Mouse (Mus musculus): ENCODE results near the gene Ap1m1. TPM values are rescaled to one million over a fixed set of nuclear protein-coding genes. Genes with fewer than 3 reads are reported as not detected.

Gene Ap1m1
- 96.3 and 113 TPM in 2 replicates for polyA plus RNA-seq (2015; fragmentation: Nextera tagmentation; extraction: Ambion mirVana)

DNA sequence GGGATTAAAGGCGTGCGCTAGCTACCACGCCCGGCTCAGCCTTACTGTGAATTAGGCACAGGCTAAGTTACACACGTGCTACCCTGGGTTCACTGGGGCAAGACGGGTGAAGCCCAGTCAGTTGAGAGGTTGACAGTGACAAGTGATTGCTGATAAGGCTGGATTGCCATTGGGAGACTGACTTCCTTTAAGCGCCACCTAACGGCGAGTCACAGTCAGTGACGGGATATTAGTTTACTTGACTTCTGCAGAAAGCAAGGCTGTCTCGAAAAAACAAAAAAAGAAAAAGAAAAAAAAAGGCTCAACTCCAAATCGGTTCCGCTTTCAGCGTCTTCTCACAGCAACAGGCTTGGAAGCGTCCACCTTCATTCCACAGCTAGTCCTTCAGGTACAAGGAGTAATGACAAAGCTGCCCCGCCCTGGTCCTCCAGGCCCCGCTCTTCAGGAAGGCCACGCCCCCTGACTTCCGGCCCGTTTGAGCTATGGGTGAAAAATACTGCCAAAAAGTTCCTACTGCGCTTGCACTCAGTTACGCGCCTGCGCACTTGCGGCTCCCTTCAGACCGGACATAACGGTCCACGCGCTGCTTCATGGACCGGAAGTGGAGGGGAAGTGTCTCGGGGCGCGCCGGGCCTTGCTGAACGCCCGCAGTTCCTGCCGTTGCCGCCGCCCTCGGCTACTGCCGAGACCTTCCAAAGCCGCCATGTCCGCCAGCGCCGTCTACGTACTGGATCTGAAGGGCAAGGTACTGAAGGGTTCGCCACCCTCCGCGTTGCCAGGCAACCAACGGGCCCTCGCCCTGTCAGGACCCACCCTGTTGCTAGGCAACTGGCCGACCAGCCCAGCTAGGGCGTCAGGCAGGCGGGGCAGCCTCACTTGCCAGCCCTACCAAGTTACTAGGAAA lies at the start of gene Ap1m1:
TSS of gene Ap1m1 (plus strand) at position 520 of the 904 bp plus-strand sequence.
- Histone ChIP-seq H3K4me3 (peak within 1 kb of the TSS; percentile 76), H3K36me3 (peaks cover 4% of the 10 kb centered on the region; the same call in 1 of the 2 replicates), H3K27ac (peak within 1 kb of the TSS; percentile 96), H3K9ac (peak within 1 kb of the TSS; percentile 65), H3K9me3 (replicated peaks) (no peaks in the 10 kb centered on the region), H3K27me3 (no peaks in the 10 kb centered on the region), H3K4me1 (replicated peaks) (peaks cover 19% of the 10 kb centered on the region), H3K4me2 (peak within 1 kb of the TSS; percentile 80)
- peak; percentile 96 for ATAC-seq (replicated peaks; ENCODE audit: insufficient number of reproducible peaks, insufficient read depth, low FRiP score, low read depth)
- WGBS = under 1% methylated on average over 54 of the region's 54 CpGs

DNA sequence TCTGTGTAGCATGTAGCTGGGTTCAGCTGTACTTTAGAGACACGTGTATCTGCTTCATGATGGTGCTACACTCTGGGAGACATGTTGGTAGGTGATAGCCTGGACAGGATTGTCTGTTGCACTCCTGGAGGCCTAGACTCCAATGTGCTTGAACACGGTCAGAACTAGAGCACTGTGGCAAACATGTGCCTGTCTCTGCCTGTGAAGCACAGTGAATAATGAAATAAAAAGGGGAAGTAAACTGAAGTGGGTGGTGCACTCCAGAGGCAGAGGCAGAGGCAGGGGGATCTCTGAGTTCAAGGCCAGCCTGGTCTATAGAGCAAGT lies 49.6 kb upstream of the Ap1m1 start:
- ATAC-seq (replicated peaks; ENCODE audit: insufficient number of reproducible peaks, insufficient read depth, low FRiP score, low read depth) = no peak
- WGBS = 67% methylated on average over 2 of the region's 2 CpGs
- H3K27ac ChIP-seq = no peak overlapping the region
- no peaks in the 10 kb centered on the region for H3K36me3 ChIP-seq
- H3K4me2 ChIP-seq = no peak overlapping the region
- H3K9ac ChIP-seq = no peak overlapping the region
- H3K4me3 ChIP-seq = no peak overlapping the region
- no peaks in the 10 kb centered on the region for H3K9me3 ChIP-seq (replicated peaks)
- no peaks in the 10 kb centered on the region for H3K27me3 ChIP-seq
- H3K4me1 ChIP-seq (replicated peaks) = no peaks in the 10 kb centered on the region

- Histone ChIP-seq H3K36me3 (no peaks in the 10 kb centered on the region), H3K4me1 (replicated peaks) (no peaks in the 10 kb centered on the region), H3K4me2 (no peak overlapping the region), H3K9ac (no peak overlapping the region), H3K4me3 (no peak overlapping the region), H3K27me3 (no peaks in the 10 kb centered on the region), H3K9me3 (replicated peaks) (no peaks in the 10 kb centered on the region), H3K27ac (no peak overlapping the region)
- ATAC-seq (replicated peaks; ENCODE audit: insufficient number of reproducible peaks, insufficient read depth, low FRiP score, low read depth) = no peak
Observed at GRCm38 (mm10) chr8:72192065-72192464, 47.8 kb upstream of the Ap1m1 start.

GRCm38 (mm10) chr8:72197997-72198396 lies 41.8 kb upstream of the Ap1m1 start:
- no peaks in the 10 kb centered on the region for H3K4me1 ChIP-seq (replicated peaks)
- no peak overlapping the region for H3K4me2 ChIP-seq
- 0 out of 2 replicates have a peak, but pooled peaks cover 6% of the 10 kb centered on the region for H3K9me3 ChIP-seq (replicated peaks)
- H3K27me3 ChIP-seq = no peaks in the 10 kb centered on the region
- WGBS = 48% methylated on average over 8 of the region's 8 CpGs
- no peak overlapping the region for H3K27ac ChIP-seq
- no peak overlapping the region for H3K9ac ChIP-seq
- H3K36me3 ChIP-seq = no peaks in the 10 kb centered on the region
- no peak for ATAC-seq (replicated peaks; ENCODE audit: insufficient number of reproducible peaks, insufficient read depth, low FRiP score, low read depth)
- no peak overlapping the region for H3K4me3 ChIP-seq

DNA sequence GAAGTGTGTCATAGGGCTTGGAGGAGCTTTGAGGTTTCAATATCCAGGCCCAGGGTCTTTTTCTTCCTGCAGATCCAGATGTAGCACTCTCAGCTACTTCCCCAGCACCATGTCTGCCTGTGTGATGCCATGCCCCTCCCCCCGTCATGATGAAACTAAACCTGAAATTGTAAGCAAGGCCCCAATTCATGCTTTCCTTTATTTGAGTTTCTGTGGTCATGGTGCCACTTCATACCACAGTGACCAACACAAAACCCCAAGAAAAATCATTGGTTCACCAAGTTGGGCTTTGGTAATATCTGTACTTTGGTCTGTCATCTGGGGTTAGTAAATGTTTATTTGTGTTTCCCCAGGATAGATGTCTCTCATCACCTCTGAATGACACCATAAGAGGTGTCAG lies 31.2 kb upstream of the Ap1m1 start:
- Histone ChIP-seq H3K36me3 (no peaks in the 10 kb centered on the region), H3K27ac (no peak overlapping the region), H3K4me3 (no peak overlapping the region), H3K9me3 (replicated peaks) (no peaks in the 10 kb centered on the region; the same call in 1 of the 2 replicates), H3K9ac (no peak overlapping the region), H3K4me2 (no peak overlapping the region), H3K4me1 (replicated peaks) (no peaks in the 10 kb centered on the region), H3K27me3 (no peaks in the 10 kb centered on the region)
- ATAC-seq (replicated peaks; ENCODE audit: insufficient number of reproducible peaks, insufficient read depth, low FRiP score, low read depth) = no peak
- WGBS = 58% methylated on average over 1 of the region's 1 CpGs

DNA sequence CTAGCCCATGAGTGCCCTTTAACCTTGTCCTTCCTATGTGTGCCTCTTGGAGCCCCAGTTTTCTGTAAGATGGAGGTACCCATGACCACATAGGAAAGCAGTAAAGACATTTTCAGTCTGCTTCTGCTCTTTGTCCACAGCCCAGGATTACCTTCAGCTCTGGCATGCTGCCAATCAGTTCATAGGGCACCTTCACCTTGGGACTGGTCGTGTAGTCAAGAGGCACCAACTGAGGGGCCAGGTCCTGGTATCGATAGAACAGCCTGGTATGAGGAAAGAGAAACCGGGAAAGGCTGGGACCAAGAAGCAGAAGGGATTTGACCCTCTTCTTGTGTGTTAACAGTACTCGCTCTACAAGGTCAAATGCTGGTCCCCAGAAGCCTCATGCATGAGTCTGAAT lies 29.6 kb upstream of the Ap1m1 start:
- no peaks in the 10 kb centered on the region for H3K9me3 ChIP-seq (replicated peaks)
- no peaks in the 10 kb centered on the region for H3K36me3 ChIP-seq
- H3K4me2 ChIP-seq = no peak overlapping the region
- WGBS = 58% methylated on average over 4 of the region's 4 CpGs
- no peak overlapping the region for H3K27ac ChIP-seq
- no peak for ATAC-seq (replicated peaks; ENCODE audit: insufficient number of reproducible peaks, insufficient read depth, low FRiP score, low read depth)
- H3K4me1 ChIP-seq (replicated peaks) = no peaks in the 10 kb centered on the region
- peaks cover 12% of the 10 kb centered on the region; the same call in 1 of the 2 replicates for H3K27me3 ChIP-seq
- no peak overlapping the region for H3K4me3 ChIP-seq
- no peak overlapping the region for H3K9ac ChIP-seq

DNA sequence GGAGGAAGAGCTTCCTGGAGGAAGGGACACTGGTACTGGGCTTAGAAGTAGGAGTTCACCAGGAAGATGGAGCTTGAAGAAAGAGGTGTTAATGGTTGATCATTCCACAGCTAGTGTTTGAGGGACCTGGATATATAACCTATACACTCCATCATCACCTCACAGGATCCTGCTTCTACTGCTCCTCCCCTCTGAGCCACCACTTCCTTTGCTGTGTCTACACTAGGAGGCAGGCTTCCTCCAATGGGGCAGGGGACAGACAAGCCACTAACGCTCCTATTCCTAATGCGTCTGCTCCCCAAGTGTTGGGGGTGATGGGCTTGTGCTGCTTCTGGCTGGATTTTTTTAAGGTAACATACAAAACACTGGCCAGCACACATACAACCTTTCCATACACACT lies 29.1 kb upstream of the Ap1m1 start:
- 59% methylated on average over 2 of the region's 2 CpGs for WGBS
- no peaks in the 10 kb centered on the region for H3K4me1 ChIP-seq (replicated peaks)
- no peak overlapping the region for H3K4me2 ChIP-seq
- H3K36me3 ChIP-seq = no peaks in the 10 kb centered on the region
- no peak for ATAC-seq (replicated peaks; ENCODE audit: insufficient number of reproducible peaks, insufficient read depth, low FRiP score, low read depth)
- no peak overlapping the region for H3K9ac ChIP-seq
- H3K27me3 ChIP-seq = peaks cover 16% of the 10 kb centered on the region
- H3K27ac ChIP-seq = no peak overlapping the region
- no peak overlapping the region for H3K4me3 ChIP-seq
- H3K9me3 ChIP-seq (replicated peaks) = no peaks in the 10 kb centered on the region

GRCm38 (mm10) chr8:72211846-72212245 lies 28.0 kb upstream of the Ap1m1 start:
- no peak overlapping the region for H3K4me3 ChIP-seq
- H3K27ac ChIP-seq = no peak overlapping the region
- H3K9ac ChIP-seq = no peak overlapping the region
- 81% methylated on average over 1 of the region's 1 CpGs for WGBS
- no peaks in the 10 kb centered on the region for H3K4me1 ChIP-seq (replicated peaks)
- no peaks in the 10 kb centered on the region for H3K36me3 ChIP-seq
- H3K27me3 ChIP-seq = peaks cover 16% of the 10 kb centered on the region
- no peak for ATAC-seq (replicated peaks; ENCODE audit: insufficient number of reproducible peaks, insufficient read depth, low FRiP score, low read depth)
- H3K4me2 ChIP-seq = no peak overlapping the region
- no peaks in the 10 kb centered on the region for H3K9me3 ChIP-seq (replicated peaks)

DNA sequence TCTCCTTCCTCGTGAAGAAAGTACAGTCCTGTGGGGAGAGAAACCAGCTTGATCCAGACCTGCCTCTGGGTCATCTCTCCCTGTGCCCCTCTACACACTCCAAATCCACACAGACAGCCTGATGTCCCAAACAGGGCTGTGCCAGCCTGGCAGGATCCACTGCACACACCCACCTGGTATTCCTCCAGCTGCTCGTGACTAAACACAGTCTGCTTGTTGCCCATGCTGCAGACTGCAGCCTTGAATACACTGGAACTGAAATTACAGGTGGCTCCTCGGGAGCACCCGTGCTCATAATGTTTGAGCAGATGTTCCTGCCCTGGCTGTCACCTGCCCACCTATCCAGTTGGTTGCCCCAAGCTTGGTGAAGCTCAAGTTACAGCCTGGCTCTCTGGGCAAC lies 27.1 kb upstream of the Ap1m1 start, which contains the start of gene Cib3:
TSS of gene Cib3 (minus strand) at position 87 of the 400 bp plus-strand sequence.
- Histone ChIP-seq H3K9ac (no peak within 1 kb of the TSS), H3K9me3 (replicated peaks) (no peaks in the 10 kb centered on the region), H3K27me3 (peaks cover 16% of the 10 kb centered on the region), H3K4me2 (no peak within 1 kb of the TSS), H3K36me3 (no peaks in the 10 kb centered on the region), H3K4me3 (no peak within 1 kb of the TSS), H3K27ac (no peak within 1 kb of the TSS), H3K4me1 (replicated peaks) (no peaks in the 10 kb centered on the region)
- no peak for ATAC-seq (replicated peaks; ENCODE audit: insufficient number of reproducible peaks, insufficient read depth, low FRiP score, low read depth)
- 54% methylated on average over 4 of the region's 4 CpGs for WGBS

DNA sequence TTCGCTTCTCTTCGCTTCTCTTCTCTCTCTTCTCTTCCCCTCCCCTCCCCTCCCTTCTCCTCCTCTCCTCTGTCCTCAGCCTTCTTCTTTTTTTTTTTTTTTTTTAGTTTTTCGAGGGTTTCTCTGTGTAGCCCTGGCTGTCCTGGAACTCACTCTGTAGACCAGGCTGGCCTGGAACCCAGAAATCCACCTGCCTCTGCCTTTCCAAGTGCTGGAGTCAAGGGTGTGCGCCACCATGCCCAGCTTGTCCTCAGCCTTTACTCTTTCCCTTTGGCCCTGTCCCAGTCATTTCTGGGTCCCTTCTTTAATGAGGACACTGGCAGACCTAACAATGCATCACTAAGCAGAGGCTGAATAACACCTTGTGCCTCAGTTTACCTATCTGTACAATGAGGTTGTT lies 26.3 kb upstream of the Ap1m1 start, which contains the start of gene Gm11034:
TSS of gene Gm11034 (minus strand) at position 101 of the 400 bp plus-strand sequence.
- H3K4me3 ChIP-seq = no peak within 1 kb of the TSS
- ATAC-seq (replicated peaks; ENCODE audit: insufficient number of reproducible peaks, insufficient read depth, low FRiP score, low read depth) = no peak
- 66% methylated on average over 4 of the region's 4 CpGs for WGBS

GRCm38 (mm10) chr8:72215060-72215459 lies 24.8 kb upstream of the Ap1m1 start:
- WGBS = 39% methylated on average over 2 of the region's 2 CpGs
- Histone ChIP-seq H3K4me3 (no peak overlapping the region), H3K36me3 (no peaks in the 10 kb centered on the region), H3K27me3 (peaks cover 16% of the 10 kb centered on the region), H3K9ac (no peak overlapping the region), H3K9me3 (replicated peaks) (no peaks in the 10 kb centered on the region), H3K27ac (no peak overlapping the region), H3K4me2 (no peak overlapping the region), H3K4me1 (replicated peaks) (no peaks in the 10 kb centered on the region)
- no peak for ATAC-seq (replicated peaks; ENCODE audit: insufficient number of reproducible peaks, insufficient read depth, low FRiP score, low read depth)

More for the DNA sequence above, 26.3 kb upstream of the Ap1m1 start, which contains the start of gene Gm11034:
- no peaks in the 10 kb centered on the region for H3K36me3 ChIP-seq
- H3K9me3 ChIP-seq (replicated peaks) = no peaks in the 10 kb centered on the region
- H3K4me2 ChIP-seq = no peak within 1 kb of the TSS
- H3K9ac ChIP-seq = no peak within 1 kb of the TSS
- no peak within 1 kb of the TSS for H3K27ac ChIP-seq
- no peaks in the 10 kb centered on the region for H3K4me1 ChIP-seq (replicated peaks)
- peaks cover 16% of the 10 kb centered on the region for H3K27me3 ChIP-seq

- peaks cover 16% of the 10 kb centered on the region for H3K27me3 ChIP-seq
- no peak for ATAC-seq (replicated peaks; ENCODE audit: insufficient number of reproducible peaks, insufficient read depth, low FRiP score, low read depth)
- H3K4me1 ChIP-seq (replicated peaks) = peaks cover 8% of the 10 kb centered on the region
- H3K4me3 ChIP-seq = no peak overlapping the region
- no peak overlapping the region for H3K9ac ChIP-seq
- no peak overlapping the region for H3K27ac ChIP-seq
- no peak overlapping the region for H3K4me2 ChIP-seq
- H3K9me3 ChIP-seq (replicated peaks) = no peaks in the 10 kb centered on the region
- no peaks in the 10 kb centered on the region for H3K36me3 ChIP-seq
- 28% methylated on average over 1 of the region's 1 CpGs for WGBS
Observed at GRCm38 (mm10) chr8:72215871-72216270, 23.9 kb upstream of the Ap1m1 start.
